Mouse (Mus musculus): ENCODE measurements around the gene Sap30bp. TPM values are rescaled to one million over a fixed set of nuclear protein-coding genes. Genes with fewer than 3 reads are reported as not detected.

Gene Sap30bp
- total RNA-seq, 2 experiments from 2014 or later, result 44.9 to 51.5 TPM

DNA sequence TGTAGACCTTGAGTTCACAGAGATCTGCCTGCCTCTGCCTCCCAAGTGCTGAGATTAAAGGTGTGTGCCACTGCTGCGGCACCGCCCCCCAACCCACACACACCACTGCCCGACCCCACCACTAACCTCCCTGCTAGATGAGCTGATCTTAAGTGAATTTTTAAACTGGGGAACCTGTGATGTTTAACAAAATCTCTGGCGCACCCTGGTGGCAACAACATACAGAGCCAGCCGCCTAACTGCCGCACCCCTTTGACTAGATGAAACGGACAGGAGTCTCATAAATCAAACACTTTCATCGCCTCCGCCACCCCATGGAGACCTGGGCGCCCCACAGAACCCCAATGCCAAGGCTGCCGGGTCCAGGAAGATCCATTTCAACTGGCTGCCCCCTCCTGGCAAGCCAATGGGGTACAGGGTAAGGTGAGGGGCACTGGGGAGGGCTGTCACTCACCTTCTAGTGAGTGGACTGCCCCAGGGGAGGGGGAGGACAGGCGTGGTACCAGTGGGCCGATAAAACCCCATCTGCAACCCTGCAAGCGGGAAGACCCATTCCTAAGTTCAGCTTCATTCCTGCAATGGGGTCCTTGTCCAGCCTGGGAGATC, 66.6 kb downstream of the Sap30bp start:
- peak in 1 of 2 experiments; percentile 62 for DNase-seq (ENCODE audit: low spot score in 2 of 2)

DNA sequence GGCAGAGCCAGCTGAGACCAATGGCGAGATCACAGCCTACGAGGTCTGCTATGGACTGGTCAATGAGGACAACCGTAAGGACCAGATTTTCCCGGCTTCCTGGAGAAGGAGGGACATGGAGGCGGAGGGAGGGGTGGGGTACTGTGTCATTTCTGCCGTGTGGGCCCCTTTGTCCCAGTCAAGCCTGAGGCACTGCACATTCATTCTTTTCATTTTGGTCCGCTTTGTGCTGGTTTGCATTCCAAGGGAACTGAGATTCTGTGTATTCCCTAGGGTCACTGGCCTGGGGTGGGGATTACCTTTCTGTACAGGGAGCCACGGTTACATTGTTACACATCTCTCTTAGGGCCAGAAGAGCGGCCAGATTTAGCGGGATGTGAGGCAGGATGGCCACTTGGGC, 67.5 kb downstream of the Sap30bp start:
- no peak for DNase-seq (ENCODE audit: low spot score in 2 of 2)

DNA sequence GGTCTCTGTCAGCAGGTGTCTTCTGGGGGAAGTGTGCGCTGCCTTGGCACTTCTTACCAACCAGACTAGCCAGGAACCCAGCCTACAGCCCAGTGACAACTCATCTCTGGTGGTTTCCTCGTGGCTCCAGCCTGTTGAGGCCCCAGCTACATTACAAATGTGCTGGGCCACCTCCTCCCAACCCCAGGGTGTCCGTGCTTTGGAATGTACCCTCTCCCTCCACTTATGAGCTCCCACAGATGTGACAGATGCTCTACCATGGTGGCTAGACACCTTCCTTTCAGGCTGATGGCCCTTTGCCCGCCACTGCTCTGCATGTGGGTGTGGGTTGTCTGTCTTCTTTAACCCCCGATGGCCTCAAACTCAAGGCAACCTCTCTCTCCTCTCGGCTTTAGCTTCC, 68.6 kb downstream of the Sap30bp start:
- no peak for DNase-seq (ENCODE audit: low spot score in 2 of 2)

DNA sequence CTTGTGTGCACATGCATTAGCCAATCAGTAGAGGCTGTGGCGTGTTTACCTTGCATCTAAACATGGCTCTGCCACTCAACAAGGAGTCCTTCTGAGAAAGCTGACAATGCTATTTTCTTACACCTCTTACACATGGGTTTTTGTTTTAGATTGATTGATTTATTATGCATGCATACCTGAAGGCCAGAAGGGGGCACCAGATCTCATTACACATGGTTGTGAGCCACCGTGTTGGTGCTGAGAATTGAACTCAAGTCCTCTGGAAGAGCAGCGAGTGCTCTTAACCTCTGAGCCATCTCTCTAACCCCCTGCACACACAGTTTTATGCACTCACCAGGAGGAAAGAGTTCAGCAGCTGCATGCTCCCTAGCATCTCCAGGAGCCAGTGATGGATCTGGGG, 69.8 kb downstream of the Sap30bp start:
- no peak for DNase-seq (ENCODE audit: low spot score in 2 of 2)

DNA sequence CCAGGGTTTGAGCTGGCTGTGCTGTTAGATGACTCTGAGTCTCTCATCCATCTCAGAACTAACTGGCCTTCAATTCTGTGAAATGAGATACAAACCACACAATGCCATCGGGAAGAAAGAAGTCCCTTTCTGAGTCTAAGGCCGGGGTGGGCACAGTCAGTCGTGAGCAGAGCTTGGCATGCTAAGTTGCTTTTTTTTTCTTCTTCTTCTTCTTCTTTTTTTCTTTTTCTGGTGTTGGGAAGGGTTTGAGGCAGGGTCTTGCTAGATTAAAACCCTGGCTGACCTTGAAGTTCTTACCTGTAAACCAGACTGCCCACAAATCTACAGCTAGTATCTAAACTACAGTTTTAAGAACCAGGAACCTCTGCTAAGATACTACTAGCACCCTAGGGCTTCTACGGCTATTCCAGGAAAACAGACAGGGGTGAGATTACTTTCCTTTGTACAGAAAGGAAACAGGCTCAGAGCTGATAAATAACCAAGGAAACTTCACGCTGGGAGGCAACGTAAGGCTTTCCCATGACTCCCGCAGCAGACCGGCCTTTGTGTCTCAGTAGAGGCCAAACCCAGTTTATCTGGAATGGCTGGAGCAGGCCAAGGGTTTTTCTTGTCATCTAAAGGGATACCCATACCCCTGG, 71.2 kb downstream of the Sap30bp start:
- no peak for DNase-seq (ENCODE audit: low spot score in 2 of 2)

DNA sequence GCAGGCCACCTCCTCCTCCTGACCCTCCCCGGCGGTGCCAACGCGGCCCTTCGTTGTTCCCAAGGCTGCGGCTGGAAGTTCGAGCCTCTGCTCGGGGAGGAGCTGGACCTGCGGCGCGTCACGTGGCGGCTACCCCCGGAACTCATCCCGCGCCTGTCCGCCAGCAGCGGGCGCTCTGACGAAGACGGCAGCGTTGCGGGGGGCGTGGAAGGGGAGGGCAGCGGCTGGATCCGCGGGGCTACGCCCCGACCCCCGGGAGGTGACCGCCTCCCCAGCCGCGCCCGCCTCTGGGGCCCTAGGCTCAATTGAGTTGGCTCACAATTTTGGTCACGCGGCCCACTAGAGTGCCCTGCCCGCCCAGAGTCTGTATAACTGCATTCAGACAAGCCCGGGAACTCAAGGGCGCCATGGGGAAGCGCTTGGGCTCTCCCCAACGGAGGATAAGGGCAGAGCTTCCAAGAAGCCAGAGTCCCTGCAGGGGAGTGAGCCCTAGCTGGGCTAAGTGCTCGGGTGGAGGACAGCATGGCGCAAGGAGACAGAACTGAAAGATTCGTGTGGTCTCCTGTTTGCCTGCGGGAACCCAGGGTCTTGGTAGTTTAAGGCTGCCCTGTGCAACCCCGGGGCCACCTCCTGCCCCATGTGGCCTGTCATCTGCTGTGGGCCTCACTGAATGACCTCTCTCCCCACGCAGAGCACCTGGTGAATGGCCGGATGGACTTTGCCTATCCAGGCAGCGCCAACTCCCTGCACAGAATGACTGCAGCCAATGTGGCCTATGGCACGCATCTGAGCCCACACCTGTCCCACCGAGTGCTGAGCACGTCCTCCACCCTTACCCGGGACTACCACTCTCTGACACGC, 72.0 kb downstream of the Sap30bp start:
- DNase-seq (ENCODE audit: low spot score in 2 of 2), result peak; percentile 59 to 70

DNA sequence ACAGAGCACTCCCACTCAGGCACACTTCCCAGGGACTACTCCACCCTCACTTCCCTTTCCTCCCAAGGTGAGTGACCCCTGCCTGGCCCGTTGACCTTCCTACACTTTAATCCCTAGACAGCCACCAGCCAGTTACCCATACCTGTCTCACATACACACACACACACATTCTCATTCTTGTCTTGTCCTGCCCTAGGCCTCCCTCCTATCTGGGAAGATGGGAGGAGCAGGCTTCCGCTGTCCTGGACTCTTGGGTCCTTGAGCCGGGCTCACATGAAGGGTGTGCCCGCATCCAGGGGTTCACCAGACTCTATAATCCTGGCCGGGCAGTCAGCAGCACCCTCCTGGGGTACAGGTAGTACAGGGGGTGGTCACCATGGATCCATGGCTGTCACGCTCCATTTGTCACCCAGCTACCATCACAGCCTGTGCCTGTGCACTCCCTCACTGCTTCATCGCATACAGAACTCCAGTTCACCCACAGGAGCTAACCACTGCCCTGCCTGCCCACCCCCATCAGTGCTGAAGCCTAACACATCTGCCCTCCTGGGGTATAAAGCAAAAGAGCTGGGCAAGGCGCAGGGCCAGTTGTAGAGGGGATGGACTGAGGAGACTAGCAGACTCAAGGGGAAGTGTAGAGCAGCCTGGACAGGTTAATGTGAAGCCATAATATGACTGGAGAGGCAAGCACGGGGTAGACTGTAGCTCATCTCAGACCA, 72.8 kb downstream of the Sap30bp start:
- no peak for DNase-seq (ENCODE audit: low spot score in 2 of 2)

DNA sequence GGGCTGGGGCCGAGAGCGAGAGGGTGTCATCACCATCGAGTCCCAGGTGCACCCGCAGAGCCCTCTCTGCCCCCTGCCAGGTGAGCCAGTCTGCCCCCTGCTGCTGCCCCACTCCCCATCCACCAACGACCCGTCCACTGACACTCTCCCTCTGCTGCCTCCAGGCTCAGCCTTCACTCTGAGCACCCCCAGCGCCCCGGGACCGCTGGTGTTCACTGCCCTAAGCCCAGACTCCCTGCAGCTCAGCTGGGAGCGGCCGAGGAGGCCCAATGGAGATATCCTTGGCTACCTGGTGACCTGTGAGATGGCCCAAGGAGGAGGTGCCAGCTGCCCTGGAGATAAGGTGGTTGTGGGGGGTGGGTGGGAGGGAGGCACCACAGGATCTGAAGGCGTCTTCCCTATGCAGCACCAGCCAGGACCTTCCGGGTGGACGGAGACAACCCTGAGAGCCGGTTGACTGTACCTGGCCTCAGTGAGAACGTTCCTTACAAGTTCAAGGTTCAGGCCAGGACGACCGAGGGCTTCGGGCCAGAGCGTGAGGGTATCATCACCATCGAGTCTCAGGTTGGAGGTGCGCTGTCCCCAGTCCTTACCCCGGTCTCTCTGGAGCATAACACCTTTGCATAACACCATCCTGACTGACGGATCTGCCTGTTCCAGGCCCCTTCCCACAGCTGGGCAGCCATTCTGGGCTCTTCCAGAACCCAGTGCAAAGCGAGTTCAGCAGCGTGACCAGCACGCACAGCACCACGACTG, 74.2 kb downstream of the Sap30bp start:
- no peak for DNase-seq (ENCODE audit: low spot score in 2 of 2)

DNA sequence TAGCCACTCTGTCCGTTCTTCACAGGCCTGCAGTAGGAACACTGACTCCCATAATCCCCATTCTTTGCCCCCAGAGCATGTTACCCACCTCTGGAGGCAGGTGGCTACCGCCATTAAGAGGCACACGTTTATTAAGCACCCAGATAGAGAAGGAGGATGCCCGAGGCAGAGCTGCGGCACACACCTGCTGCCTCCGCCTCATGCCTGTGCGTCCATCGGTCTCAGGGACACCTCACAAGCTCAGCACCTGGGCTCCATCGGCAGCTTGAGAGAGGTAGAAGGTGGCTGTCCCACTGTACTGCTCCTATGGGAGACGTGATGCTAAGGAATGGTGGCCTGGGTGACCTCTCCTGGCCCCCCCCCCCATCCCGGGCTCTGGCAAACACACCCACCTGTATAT, 75.3 kb downstream of the Sap30bp start:
- no peak for DNase-seq (ENCODE audit: low spot score in 2 of 2)

DNA sequence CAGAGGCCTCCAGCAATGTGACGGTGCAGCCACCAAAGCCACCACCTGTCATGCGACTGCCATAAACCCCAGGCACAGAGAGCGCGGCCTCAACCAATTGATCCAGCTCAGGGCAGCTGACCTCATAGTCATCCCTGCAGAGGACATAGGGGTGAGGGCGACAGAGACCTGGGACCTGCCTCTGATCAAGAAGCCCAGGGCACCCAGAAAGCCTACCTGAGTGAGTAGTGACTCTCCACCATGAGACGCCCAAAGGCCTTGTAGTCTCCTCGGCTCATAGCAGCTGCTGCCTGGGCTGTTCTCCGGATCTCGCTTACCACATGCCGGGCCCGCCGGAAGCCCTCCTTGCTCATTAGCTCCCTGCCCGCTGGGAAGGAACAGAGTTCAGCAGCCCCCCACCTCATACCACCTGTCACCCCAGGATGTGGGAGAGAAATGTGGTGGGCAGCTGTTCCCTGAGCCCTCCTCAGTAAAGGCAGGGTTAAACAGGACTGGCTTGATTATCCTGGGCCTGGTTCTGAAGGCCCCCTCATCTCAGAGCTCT, 75.8 kb downstream of the Sap30bp start:
- DNase-seq (ENCODE audit: low spot score in 2 of 2), result no peak

DNA sequence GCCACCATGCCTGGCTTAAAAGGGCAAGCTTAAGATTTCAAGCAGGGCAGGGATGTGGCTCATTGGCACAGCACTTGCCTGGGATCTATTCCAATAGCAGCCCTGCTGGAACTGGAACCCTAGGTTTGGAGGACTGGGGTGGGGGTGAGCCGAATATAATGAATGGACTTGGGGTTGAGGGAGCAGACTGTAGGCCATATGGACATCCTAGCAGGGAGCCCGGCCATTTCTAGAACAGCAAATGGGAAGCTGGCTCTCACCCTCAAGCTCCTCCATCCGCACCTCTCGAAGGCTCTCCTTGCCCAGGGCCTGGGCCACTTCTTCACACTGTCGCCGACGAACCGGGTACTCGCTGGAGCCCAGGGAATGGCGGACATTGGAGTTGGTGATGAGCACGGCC, 76.6 kb downstream of the Sap30bp start:
- no peak for DNase-seq (ENCODE audit: low spot score in 2 of 2)

DNA sequence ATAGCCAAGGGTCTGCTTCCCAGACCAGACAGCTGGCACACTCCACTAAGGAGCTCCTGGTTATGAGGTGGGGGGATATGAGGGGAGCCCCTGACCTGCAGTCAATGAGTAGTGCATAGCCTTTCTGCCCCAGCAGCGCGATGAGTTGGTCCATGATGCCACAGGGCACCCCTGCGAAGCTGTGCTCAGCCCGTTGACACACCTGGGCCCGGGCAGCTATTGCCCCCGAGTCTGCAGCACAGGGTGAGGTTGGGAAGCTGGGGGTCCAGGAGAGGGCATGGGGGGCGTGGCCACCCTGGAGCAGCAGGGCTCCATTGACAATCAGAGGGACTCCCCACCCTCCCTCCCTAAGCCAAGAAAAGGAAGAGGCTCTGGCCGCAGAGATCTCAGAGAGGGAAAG, 77.1 kb downstream of the Sap30bp start:
- DNase-seq (ENCODE audit: low spot score in 2 of 2), result no peak

DNA sequence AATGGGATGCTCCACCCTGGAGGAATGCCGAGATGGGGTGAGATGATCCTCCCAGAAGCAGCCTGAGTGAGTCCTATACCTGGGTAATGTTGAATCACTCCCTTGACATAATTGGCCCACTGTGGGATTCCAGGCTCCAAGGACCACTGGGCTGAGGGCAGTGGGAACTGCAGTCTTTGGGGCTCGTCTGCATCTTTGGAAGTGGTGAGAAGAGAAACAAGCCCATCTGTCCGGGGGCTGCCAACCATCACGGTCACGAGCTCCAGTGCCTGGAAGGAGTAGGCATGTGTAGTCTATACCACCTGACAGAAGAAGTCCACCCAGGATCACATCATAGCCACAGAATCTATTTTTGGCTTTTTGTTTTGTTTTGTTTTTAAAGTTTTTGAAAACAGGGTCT, 77.9 kb downstream of the Sap30bp start:
- DNase-seq (ENCODE audit: low spot score in 2 of 2), result no peak

DNA sequence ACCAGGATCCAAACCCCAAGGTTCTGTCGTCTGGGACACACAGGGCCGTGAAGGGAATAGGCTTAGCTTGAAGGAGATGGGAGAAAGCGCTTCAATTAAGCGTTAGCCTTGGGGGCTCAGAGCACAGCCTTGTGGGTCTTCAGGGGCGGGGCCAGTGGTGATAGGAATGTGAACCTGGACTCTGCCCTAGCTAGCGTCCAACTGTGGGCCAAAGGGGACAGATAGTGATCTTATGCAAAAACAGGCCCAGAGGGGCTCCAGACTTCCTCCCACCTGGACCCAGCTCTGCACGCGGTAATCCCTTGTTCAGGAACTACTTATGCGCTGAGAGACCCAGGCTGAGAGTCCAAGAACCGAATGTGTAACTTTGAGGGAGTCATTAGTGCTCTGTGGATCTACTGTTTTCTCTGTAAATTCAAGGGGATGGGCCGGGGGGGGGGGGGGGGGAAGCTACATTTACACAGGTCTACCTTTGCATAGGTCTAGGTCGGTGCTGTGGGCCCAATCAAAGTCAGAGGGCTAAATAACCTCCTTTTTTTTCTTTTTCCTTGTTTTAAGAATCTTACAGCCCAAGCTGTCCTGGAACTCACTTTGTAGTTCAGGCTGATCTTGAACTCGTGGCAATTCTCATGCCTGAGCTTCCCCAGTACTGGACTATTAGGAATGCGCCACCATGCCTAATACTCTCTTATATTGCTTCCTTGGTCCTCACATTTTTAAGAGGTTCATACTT, 78.6 kb downstream of the Sap30bp start:
- no peak for DNase-seq (ENCODE audit: low spot score in 2 of 2)

DNA sequence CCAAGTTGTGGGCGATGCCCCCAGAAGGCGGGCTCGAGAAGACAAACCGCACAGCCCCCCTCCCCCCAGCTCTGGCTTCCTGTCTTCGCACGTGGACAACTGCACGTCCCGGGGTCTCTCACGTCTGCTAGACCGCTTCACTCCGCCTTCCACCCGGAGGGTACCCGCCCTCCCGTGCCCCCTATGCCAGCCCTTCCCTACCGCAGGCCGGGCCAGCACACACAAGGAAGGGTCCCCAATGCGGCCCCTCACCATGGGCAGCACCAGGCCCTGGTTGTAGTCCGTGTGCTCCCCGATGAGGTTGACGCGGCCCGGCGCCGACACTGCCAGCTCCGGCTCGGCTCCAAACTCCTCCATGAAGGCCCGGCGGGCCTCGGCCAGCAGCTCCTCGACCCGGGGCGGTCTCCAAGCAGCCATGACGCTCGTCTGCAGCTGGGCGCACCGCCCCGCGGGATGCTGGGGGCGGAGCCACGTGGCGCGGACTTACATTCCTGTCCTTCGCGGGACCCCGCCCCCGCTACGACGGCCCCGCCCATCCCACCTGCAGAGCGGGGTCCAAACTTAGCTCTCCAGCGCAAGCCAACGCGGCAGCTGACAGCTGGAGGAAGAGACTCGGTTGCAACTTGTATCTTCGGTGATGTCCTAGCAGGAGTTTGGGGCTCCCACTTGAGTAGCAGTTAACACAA, 79.3 kb downstream of the Sap30bp start, which contains the start of gene Galk1:
TSS of gene Galk1 (minus strand) at position 458 of the 686 bp plus-strand sequence.
- peak; percentile 67 for DNase-seq (ENCODE audit: low spot score in 2 of 2)

DNA sequence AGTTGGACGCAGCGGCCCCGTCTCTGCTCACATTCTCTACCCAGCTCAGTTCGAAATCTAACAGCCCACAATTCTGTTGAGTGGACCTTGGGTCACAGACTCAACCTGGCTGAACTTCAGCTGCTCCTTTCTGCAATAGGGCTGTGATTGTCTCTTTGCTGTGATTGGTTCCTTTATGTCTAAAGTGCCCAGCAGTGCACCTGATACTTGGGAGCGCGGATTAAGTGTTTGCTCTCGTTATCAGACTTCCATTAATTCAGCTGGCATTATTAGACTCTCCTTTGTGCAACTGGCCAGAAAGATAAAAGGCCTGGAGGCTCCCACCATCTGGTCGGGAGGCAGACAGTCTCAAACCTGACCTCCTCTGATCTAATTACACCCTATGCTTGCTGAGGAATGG, 81.7 kb downstream of the Sap30bp start:
- no peak for DNase-seq (ENCODE audit: low spot score in 2 of 2)

Data from adrenal gland, postnatal 4 days (tissue).